Mouse (Mus musculus) gastrocnemius, postnatal 14 days (tissue): ENCODE measurements at regions not wholly inside any gene's neighbourhood (a gene's known extent, or its start where the extent isn't known, plus 50 kb on each side); places are given as distances from the start of the nearest gene placed in this dataset.

ENCODE experiments used
- DNase-seq: peaks from one replicate; pipeline ENCODE4 v3.0.0; 2021; ENCODE audit warnings: mixed read lengths
- intact Hi-C: fragments of 180-260 bp; cut with DNase I; formaldehyde crosslinking; loops from one replicate; pipeline ENCODE4 v1.15.1; 2025; ENCODE audit warnings: low total_unique reads

- intact Hi-C loops, result loop anchor here (10.0 kb wide), 2 partner anchors 61 to 301 kb away; no protein-coding TSS in a partner anchor
- DNase-seq, result no peak
Observed at GRCm38 (mm10) chr12:99093989-99094388, 173.6 kb downstream of the Ttc8 start.

- intact Hi-C loops, result loop anchor here (10.0 kb wide), 2 partner anchors 58 to 298 kb away; no protein-coding TSS in a partner anchor
- peak; percentile 82 for DNase-seq
Observed at GRCm38 (mm10) chr12:99096930-99097617, 176.7 kb downstream of the Ttc8 start.

- intact Hi-C loops, result loop anchor here (10.0 kb wide), 2 partner anchors 57 to 297 kb away; no protein-coding TSS in a partner anchor
- DNase-seq, result no peak
Observed at GRCm38 (mm10) chr12:99097618-99098066, 177.3 kb downstream of the Ttc8 start.

- no peak for DNase-seq
- intact Hi-C loops, result loop anchor here (10.0 kb wide), 2 partner anchors 55 to 295 kb away; no protein-coding TSS in a partner anchor
Observed at GRCm38 (mm10) chr12:99099881-99100280, 179.5 kb downstream of the Ttc8 start.

GRCm38 (mm10) chr12:99108616-99109015, 188.2 kb downstream of the Ttc8 start:
- intact Hi-C loops, result no loop called here
- no peak for DNase-seq

- intact Hi-C loops, result no loop called here
- no peak for DNase-seq
Observed at GRCm38 (mm10) chr12:99113781-99114180, 193.4 kb downstream of the Ttc8 start.

- no peak for DNase-seq
- intact Hi-C loops, result no loop called here
Observed at GRCm38 (mm10) chr12:99116491-99116890, 196.1 kb downstream of the Ttc8 start.

- intact Hi-C loops, result no loop called here
Observed at GRCm38 (mm10) chr12:99118381-99119115, 198.2 kb downstream of the Ttc8 start.

GRCm38 (mm10) chr12:99119966-99120365, 199.6 kb downstream of the Ttc8 start:
- intact Hi-C loops, result no loop called here
- DNase-seq, result no peak

More at GRCm38 (mm10) chr12:99118381-99119115, 198.2 kb downstream of the Ttc8 start:
- DNase-seq, result no peak

- DNase-seq, result peak; percentile 11
- intact Hi-C loops, result no loop called here
Observed at GRCm38 (mm10) chr12:99123611-99124495, 203.5 kb downstream of the Ttc8 start.

GRCm38 (mm10) chr12:99126129-99126528, 205.8 kb downstream of the Ttc8 start:
- DNase-seq, result no peak
- intact Hi-C loops, result no loop called here
